Mouse (Mus musculus) midbrain, embryonic 16.5 days (tissue): Measurements from ENCODE around the gene Sun3. TPM values are rescaled to one million over a fixed set of nuclear protein-coding genes. Genes with fewer than 3 reads are reported as not detected.

ENCODE experiments used
- ATAC-seq: fragments of 200-750 bp; cut with Nextera tagmentation; 2 replicates; pipeline ENCODE4 v1.8.0; 2017; ENCODE audit warnings: moderate TSS enrichment
- H3K27ac ChIP-seq: fragments of 300-500 bp; sonication (generic); 2 replicates; pipeline ENCODE4 v1.5.1; 2014; ENCODE audit warnings: mild to moderate bottlenecking, low read length, mixed read lengths
- H3K27me3 ChIP-seq: fragments of 300-500 bp; sonication (generic); 2 replicates; pipeline ENCODE4 v1.6.1; 2014; ENCODE audit warnings: low read depth, low read length, mixed read lengths; ENCODE audit not compliant: control insufficient read depth, insufficient read depth
- H3K36me3 ChIP-seq: fragments of 300-500 bp; sonication (generic); 2 replicates; pipeline ENCODE4 v1.6.1; 2014; ENCODE audit warnings: mild to moderate bottlenecking, low read length, moderate library complexity, mixed read lengths; ENCODE audit not compliant: control insufficient read depth, insufficient read depth
- H3K4me1 ChIP-seq: fragments of 300-500 bp; sonication (generic); 2 replicates; pipeline ENCODE4 v1.6.1; 2014; ENCODE audit warnings: mild to moderate bottlenecking, low read length, mixed read lengths; ENCODE audit not compliant: control insufficient read depth, insufficient read depth
- H3K4me2 ChIP-seq: fragments of 300-500 bp; sonication (generic); 2 replicates; pipeline ENCODE4 v1.6.1; 2014; ENCODE audit warnings: mild to moderate bottlenecking, low read length, mixed read lengths
- H3K4me3 ChIP-seq: fragments of 300-500 bp; sonication (generic); 2 replicates; pipeline ENCODE4 v1.5.1; 2014; ENCODE audit warnings: low read depth, mild to moderate bottlenecking, low read length, moderate library complexity, mixed read lengths
- H3K9ac ChIP-seq: fragments of 300-500 bp; sonication (generic); 2 replicates; pipeline ENCODE4 v1.6.1; 2014; ENCODE audit warnings: low read depth, low read length, mixed read lengths
- H3K9me3 ChIP-seq: fragments of 300-500 bp; sonication (generic); replicated peaks from 2 replicates; pipeline ENCODE4 v1.6.1; 2014; ENCODE audit warnings: mild to moderate bottlenecking, low read length, mixed read lengths; ENCODE audit not compliant: control insufficient read depth, poor library complexity, severe bottlenecking
- WGBS: fragments of 180-500 bp; shearing (Covaris S2); extraction: QIAGEN DNeasy Blood & Tissue Kit; methylation state at CpG from one replicate; pipeline ENCODE4 v1.1.7; 2014; 5-methylcytosine and 5-hydroxymethylcytosine counted together
- polyA plus RNA-seq: library from polyadenylated mRNA; unstranded; fragments of >200 nt; fragmentation: Nextera tagmentation; extraction: Ambion mirVana; gene quantifications from 2 replicates; pipeline ENCODE4 v1.2.1, GENCODE M21; 2015

Sun3 gene
- polyA plus RNA-seq, result 0.15 TPM in 1 of 2 replicates, not detected in the other

DNA sequence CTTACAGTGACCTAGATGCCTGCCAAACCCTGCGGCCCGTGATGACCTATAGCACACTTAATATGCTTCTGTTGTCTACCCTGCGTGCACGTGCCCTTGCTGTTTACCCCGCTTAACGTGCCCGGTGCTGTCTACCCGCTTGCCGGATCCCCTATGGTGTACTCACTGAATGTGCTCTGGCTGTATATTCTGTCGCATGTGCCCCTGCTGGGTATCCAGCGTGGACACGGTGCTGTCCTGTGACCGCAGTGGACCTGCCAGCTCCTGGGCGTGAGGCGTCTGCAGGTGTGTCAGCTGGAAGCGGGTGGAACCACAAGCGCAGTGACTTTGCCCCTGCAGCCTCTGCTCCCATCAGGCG, at the start of gene Sun3:
Gene Sun3, minus strand, starts transcription at position 289 of the 358 bp plus-strand sequence.
- Histone ChIP-seq H3K27me3 (peaks cover 11% of the 10 kb centered on the region), H3K4me2 (peak within 1 kb of the TSS; percentile 100), H3K36me3 (no peaks in the 10 kb centered on the region), H3K27ac (no peak within 1 kb of the TSS), H3K4me1 (peaks cover 2% of the 10 kb centered on the region; the same call in 1 of the 2 replicates), H3K9ac (peak within 1 kb of the TSS; percentile 54), H3K4me3 (peak within 1 kb of the TSS; percentile 50), H3K9me3 (no peaks in the 10 kb centered on the region)
- under 1% methylated on average over 18 of the region's 18 CpGs for WGBS
- ATAC-seq, result peak; percentile 86; the same call in 1 of the 2 replicates

DNA sequence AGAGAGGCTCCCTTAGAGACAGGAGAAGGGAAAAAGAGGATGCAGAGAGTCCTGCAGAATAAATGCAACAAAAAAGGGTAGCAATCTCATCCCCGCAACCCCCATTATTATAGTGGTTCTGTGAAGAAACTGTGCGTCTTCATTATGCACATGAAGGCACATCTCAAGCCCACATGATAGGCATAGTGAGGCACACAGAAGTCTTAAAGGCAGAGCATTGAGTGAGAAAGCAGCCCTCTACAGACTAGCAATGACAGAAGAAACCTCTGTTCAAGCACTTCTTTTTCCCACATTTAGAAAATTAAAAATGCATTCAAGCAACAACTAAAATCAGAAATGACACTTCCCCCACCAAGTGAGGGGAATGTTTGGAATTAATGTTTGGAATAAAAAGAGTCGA, 27.7 kb upstream of the Sun3 start:
- no peak for ATAC-seq
- WGBS, result 73% methylated on average over 3 of the region's 3 CpGs

DNA sequence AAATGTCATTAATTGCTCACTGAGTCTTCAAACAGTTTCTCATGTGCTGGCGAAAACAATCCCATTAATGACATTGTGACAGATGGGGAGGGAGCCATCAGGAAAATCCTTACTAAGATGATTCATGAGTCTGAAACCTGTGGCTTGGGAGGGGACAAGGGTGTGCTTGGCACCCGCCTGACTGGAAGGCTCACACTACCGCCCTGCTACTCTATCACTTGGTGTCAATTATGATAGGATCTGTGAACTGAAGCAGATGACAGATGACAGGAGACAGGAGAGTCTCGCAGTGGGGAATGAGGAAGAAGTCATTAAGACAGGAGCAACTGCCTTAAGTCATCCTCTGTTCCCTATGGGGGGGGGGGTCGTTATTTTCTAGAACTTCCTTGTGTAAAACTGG, 11.7 kb upstream of the Sun3 start:
- WGBS, result 66% methylated on average over 5 of the region's 5 CpGs

More for the DNA sequence above, 27.7 kb upstream of the Sun3 start:
- no peak overlapping the region for H3K9ac ChIP-seq
- H3K36me3 ChIP-seq, result no peaks in the 10 kb centered on the region
- no peaks in the 10 kb centered on the region for H3K9me3 ChIP-seq
- no peak overlapping the region for H3K4me3 ChIP-seq
- no peak overlapping the region for H3K4me2 ChIP-seq
- no peaks in the 10 kb centered on the region for H3K27me3 ChIP-seq
- H3K27ac ChIP-seq, result no peak overlapping the region
- no peaks in the 10 kb centered on the region for H3K4me1 ChIP-seq

DNA sequence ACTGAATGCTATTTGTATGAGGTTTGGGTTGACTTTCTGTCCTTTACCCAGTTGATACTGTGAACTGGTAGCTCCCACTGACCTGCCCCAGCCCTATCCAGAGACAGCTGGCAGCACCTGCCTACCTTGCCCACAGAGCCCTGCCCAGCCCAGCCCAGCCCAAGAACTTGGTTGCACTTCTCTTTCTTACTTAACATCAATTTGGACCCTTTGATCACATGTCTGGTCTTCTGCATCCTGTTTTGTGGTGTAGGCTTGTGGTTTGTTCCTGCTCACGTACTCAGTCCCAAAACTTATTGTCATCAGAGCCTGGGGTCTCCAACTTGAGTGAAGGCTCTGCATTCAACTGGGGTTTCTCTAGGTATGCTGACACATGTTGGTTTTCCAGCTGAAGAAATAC, 11.2 kb upstream of the Sun3 start:
- H3K9me3 ChIP-seq, result no peaks in the 10 kb centered on the region
- H3K4me2 ChIP-seq, result no peak overlapping the region
- H3K4me3 ChIP-seq, result no peak overlapping the region
- no peak for ATAC-seq
- H3K4me1 ChIP-seq, result no peaks in the 10 kb centered on the region
- 86% methylated on average over 1 of the region's 1 CpGs for WGBS
- H3K9ac ChIP-seq, result no peak overlapping the region
- H3K36me3 ChIP-seq, result no peaks in the 10 kb centered on the region
- H3K27me3 ChIP-seq, result no peaks in the 10 kb centered on the region
- H3K27ac ChIP-seq, result no peak overlapping the region

More for the DNA sequence above, 11.7 kb upstream of the Sun3 start:
- H3K4me2 ChIP-seq, result no peak overlapping the region
- no peaks in the 10 kb centered on the region for H3K36me3 ChIP-seq
- no peaks in the 10 kb centered on the region for H3K9me3 ChIP-seq
- H3K27me3 ChIP-seq, result no peaks in the 10 kb centered on the region
- H3K27ac ChIP-seq, result no peak overlapping the region
- H3K4me1 ChIP-seq, result no peaks in the 10 kb centered on the region
- no peak for ATAC-seq
- no peak overlapping the region for H3K4me3 ChIP-seq
- no peak overlapping the region for H3K9ac ChIP-seq

DNA sequence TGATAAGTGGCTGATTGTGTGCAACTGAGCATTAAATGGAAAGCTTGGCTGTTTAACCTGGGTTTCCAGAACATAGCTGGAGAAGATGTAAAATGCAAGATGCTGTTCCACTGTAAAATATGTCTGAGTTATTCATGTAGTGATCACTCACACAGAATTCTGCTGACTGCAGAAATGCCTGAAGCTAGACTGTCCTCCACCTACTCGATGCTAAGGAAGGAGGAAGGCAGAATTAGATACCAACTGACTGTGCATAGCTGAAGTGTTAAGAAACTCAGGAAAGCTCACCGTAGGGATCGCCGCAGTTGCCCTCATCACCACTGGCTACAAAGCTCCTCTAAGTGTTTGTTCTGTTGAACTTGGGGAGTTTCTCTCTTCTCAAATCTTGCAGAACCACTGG, 8.9 kb upstream of the Sun3 start:
- 91% methylated on average over 4 of the region's 4 CpGs for WGBS
- no peaks in the 10 kb centered on the region for H3K36me3 ChIP-seq

DNA sequence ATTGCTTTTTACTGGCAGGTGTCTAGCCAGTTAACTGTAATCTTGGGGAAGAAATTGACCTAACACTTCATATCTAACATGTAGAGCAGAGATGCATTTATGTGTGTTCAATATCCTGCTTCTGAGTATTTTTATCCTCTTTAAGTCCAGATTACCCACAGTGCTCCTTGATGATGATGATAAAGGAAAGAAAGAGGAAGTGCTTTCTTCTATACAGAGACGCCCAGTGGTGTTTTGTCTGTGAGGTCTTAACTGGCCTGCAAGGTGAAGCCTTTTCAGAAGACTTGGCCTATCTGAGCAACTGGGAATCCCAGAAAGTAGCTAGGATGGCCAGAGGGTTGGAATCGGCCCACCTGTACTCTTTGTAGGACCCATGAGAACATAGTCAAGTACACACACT, 8.1 kb upstream of the Sun3 start:
- Histone ChIP-seq H3K4me3 (no peak overlapping the region), H3K4me1 (no peaks in the 10 kb centered on the region), H3K27ac (no peak overlapping the region), H3K9ac (no peak overlapping the region), H3K9me3 (no peaks in the 10 kb centered on the region), H3K36me3 (no peaks in the 10 kb centered on the region), H3K4me2 (no peak overlapping the region), H3K27me3 (no peaks in the 10 kb centered on the region; the same call in 1 of the 2 replicates)
- ATAC-seq, result no peak
- 82% methylated on average over 2 of the region's 2 CpGs for WGBS

More for the DNA sequence above, 8.9 kb upstream of the Sun3 start:
- no peaks in the 10 kb centered on the region for H3K9me3 ChIP-seq
- H3K4me1 ChIP-seq, result no peaks in the 10 kb centered on the region
- no peak overlapping the region for H3K4me2 ChIP-seq
- H3K27ac ChIP-seq, result no peak overlapping the region
- no peaks in the 10 kb centered on the region for H3K27me3 ChIP-seq
- no peak for ATAC-seq
- no peak overlapping the region for H3K9ac ChIP-seq
- H3K4me3 ChIP-seq, result no peak overlapping the region

DNA sequence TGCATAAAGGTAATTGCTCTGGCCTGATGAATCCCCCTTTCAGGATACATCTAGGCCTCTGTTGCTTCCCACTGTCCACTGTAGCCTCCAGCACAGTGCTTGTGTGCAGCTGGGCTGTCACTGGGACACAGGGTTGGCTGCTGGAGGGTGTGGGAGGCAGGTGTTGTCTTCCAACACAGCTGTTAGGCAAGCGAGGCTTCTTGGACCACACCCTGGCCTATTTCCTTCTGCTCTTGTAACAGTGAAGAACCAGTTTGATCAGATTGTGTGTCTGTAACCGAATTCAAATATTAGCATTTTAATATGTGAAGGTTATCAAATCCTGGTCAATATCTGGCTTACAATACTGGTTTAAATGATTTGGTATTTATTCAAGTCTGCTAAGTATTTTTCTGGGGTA, 3.1 kb upstream of the Sun3 start:
- peaks cover 11% of the 10 kb centered on the region for H3K27me3 ChIP-seq
- H3K9ac ChIP-seq, result no peak overlapping the region
- WGBS, result 79% methylated on average over 2 of the region's 2 CpGs
- no peak for ATAC-seq
- no peak overlapping the region for H3K27ac ChIP-seq
- no peaks in the 10 kb centered on the region for H3K9me3 ChIP-seq
- no peak overlapping the region for H3K4me2 ChIP-seq
- H3K4me3 ChIP-seq, result no peak overlapping the region
- H3K4me1 ChIP-seq, result peaks cover 2% of the 10 kb centered on the region; the same call in 1 of the 2 replicates
- H3K36me3 ChIP-seq, result no peaks in the 10 kb centered on the region

DNA sequence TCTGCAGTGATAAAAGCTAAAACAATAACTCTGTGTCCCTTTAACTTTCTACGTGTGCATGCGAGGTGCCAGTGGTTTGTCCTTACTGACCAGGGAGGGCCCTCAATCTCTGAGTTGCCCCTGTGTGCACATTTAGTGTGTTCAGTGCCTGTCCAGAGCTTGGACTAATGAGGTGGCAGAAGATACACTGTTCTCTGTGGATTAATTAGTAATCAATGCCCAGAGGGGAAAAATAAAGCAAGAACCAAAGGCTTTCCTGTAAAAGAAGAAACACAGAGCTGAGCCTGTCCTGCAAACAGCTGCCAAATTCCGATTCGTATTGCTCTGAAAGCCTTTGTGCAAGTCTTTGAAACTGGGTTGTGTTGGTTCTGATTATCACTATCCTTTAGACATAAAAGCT, 1.4 kb upstream of the Sun3 start:
- H3K27me3 ChIP-seq, result peaks cover 11% of the 10 kb centered on the region
- no peak overlapping the region for H3K4me3 ChIP-seq
- H3K27ac ChIP-seq, result no peak overlapping the region
- no peaks in the 10 kb centered on the region for H3K36me3 ChIP-seq
- H3K9ac ChIP-seq, result no peak overlapping the region
- H3K4me2 ChIP-seq, result no peak overlapping the region
- peaks cover 2% of the 10 kb centered on the region; the same call in 1 of the 2 replicates for H3K4me1 ChIP-seq
- ATAC-seq, result no peak
- no peaks in the 10 kb centered on the region for H3K9me3 ChIP-seq
- 70% methylated on average over 4 of the region's 4 CpGs for WGBS

DNA sequence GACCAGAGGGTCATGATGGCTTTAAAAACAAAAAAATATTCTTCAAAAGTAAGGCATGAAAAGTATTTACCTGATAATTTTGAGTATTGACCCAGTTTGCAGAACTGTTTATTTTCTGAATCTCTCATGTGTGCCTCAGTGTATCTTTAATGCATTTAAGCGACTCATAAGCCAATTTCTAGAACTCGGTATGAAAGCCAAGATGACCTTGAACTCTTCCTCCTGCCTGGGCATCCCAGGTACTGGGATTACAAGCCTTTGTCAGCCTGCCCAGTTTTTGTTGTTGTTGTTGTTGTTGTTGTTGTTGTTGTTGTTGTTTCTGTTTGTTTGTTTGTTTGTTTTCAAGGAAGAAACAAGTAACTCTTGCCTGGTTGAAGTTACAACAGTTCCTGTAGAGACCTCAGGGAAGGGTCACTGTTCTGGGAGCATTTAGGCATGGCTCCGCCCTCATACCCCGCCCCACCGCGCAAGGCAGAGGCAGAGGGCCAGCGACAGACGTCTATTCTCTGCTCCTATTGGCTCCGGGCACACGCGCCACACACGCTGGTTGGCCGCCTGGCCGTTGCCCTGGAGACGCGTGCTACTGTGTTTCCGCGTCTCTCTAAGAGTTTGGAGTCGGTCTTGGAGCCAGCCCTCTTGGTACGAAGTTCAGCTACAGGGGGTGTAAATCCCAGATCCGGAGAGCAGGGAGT, 634 bp downstream of the Sun3 start, which contains the start of gene Gm11992:
Gene Gm11992, plus strand, starts transcription at position 584 of the 692 bp plus-strand sequence.
- Histone ChIP-seq H3K4me2 (peak within 1 kb of the TSS; percentile 100), H3K9ac (peak within 1 kb of the TSS; percentile 54), H3K36me3 (no peaks in the 10 kb centered on the region), H3K27ac (no peak within 1 kb of the TSS), H3K27me3 (peaks cover 11% of the 10 kb centered on the region), H3K4me1 (peaks cover 2% of the 10 kb centered on the region; the same call in 1 of the 2 replicates), H3K4me3 (peak within 1 kb of the TSS; percentile 50), H3K9me3 (no peaks in the 10 kb centered on the region)
- peak; percentile 100 for ATAC-seq
- WGBS, result 4% methylated on average over 21 of the region's 21 CpGs
